Mouse (Mus musculus): Measurements from ENCODE around the gene Hmgcr. TPM values are rescaled to one million over a fixed set of nuclear protein-coding genes. Genes with fewer than 3 reads are reported as not detected.

The Hmgcr gene
- polyA plus RNA-seq, 1 experiment, result 128 TPM

GRCm38 (mm10) chr13:96684779-96685178 is 14.0 kb upstream of the Hmgcr start:
- TF ChIP-seq CTCF (IDR thresholded peaks at IDR 0.05; ENCODE audit: borderline replicate concordance, extremely low read depth, insufficient read depth, insufficient read length) (no peak), POLR2A (IDR thresholded peaks at IDR 0.05; ENCODE audit: borderline replicate concordance, extremely low read depth, insufficient read depth, insufficient read length, poor library complexity, severe bottlenecking) (no peak)
- DNase-seq (ENCODE audit: low read depth), result no peak

GRCm38 (mm10) chr13:96681088-96681620 is 10.4 kb upstream of the Hmgcr start:
- DNase-seq (ENCODE audit: low read depth), result no peak
- TF ChIP-seq CTCF (IDR thresholded peaks at IDR 0.05; ENCODE audit: borderline replicate concordance, extremely low read depth, insufficient read depth, insufficient read length) (no peak), POLR2A (IDR thresholded peaks at IDR 0.05; ENCODE audit: borderline replicate concordance, extremely low read depth, insufficient read depth, insufficient read length, poor library complexity, severe bottlenecking) (no peak)

- TF ChIP-seq CTCF (IDR thresholded peaks at IDR 0.05; ENCODE audit: borderline replicate concordance, extremely low read depth, insufficient read depth, insufficient read length) (no peak), POLR2A (IDR thresholded peaks at IDR 0.05; ENCODE audit: borderline replicate concordance, extremely low read depth, insufficient read depth, insufficient read length, poor library complexity, severe bottlenecking) (no peak)
- DNase-seq (ENCODE audit: low read depth), result no peak
Measured at GRCm38 (mm10) chr13:96680163-96681087, 9.7 kb upstream of the Hmgcr start.

GRCm38 (mm10) chr13:96678616-96679015 is 7.9 kb upstream of the Hmgcr start:
- TF ChIP-seq POLR2A (IDR thresholded peaks at IDR 0.05; ENCODE audit: borderline replicate concordance, extremely low read depth, insufficient read depth, insufficient read length, poor library complexity, severe bottlenecking) (no peak), CTCF (IDR thresholded peaks at IDR 0.05; ENCODE audit: borderline replicate concordance, extremely low read depth, insufficient read depth, insufficient read length) (no peak)
- DNase-seq (ENCODE audit: low read depth), result no peak

- DNase-seq (ENCODE audit: low read depth), result no peak
- TF ChIP-seq CTCF (IDR thresholded peaks at IDR 0.05; ENCODE audit: borderline replicate concordance, extremely low read depth, insufficient read depth, insufficient read length) (no peak), POLR2A (IDR thresholded peaks at IDR 0.05; ENCODE audit: borderline replicate concordance, extremely low read depth, insufficient read depth, insufficient read length, poor library complexity, severe bottlenecking) (no peak)
Measured at GRCm38 (mm10) chr13:96677071-96677470, 6.3 kb upstream of the Hmgcr start.

- TF ChIP-seq POLR2A (IDR thresholded peaks at IDR 0.05; ENCODE audit: borderline replicate concordance, extremely low read depth, insufficient read depth, insufficient read length, poor library complexity, severe bottlenecking) (no peak), CTCF (IDR thresholded peaks at IDR 0.05; ENCODE audit: borderline replicate concordance, extremely low read depth, insufficient read depth, insufficient read length) (no peak)
- DNase-seq (ENCODE audit: low read depth), result no peak
Measured at GRCm38 (mm10) chr13:96675756-96676155, 5.0 kb upstream of the Hmgcr start.

GRCm38 (mm10) chr13:96673817-96674216 is 3.1 kb upstream of the Hmgcr start:
- TF ChIP-seq POLR2A (IDR thresholded peaks at IDR 0.05; ENCODE audit: borderline replicate concordance, extremely low read depth, insufficient read depth, insufficient read length, poor library complexity, severe bottlenecking) (no peak), CTCF (IDR thresholded peaks at IDR 0.05; ENCODE audit: borderline replicate concordance, extremely low read depth, insufficient read depth, insufficient read length) (no peak)
- no peak for DNase-seq (ENCODE audit: low read depth)

GRCm38 (mm10) chr13:96672276-96672675 is 1.5 kb upstream of the Hmgcr start:
- DNase-seq (ENCODE audit: low read depth), result no peak
- no peak for TF ChIP-seq CTCF (IDR thresholded peaks at IDR 0.05; ENCODE audit: borderline replicate concordance, extremely low read depth, insufficient read depth, insufficient read length)
- TF ChIP-seq POLR2A (IDR thresholded peaks at IDR 0.05; ENCODE audit: borderline replicate concordance, extremely low read depth, insufficient read depth, insufficient read length, poor library complexity, severe bottlenecking), result no peak

GRCm38 (mm10) chr13:96671906-96672234 is 1.1 kb upstream of the Hmgcr start:
- DNase-seq (ENCODE audit: low read depth), result no peak
- TF ChIP-seq POLR2A (IDR thresholded peaks at IDR 0.05; ENCODE audit: borderline replicate concordance, extremely low read depth, insufficient read depth, insufficient read length, poor library complexity, severe bottlenecking), result no peak
- TF ChIP-seq CTCF (IDR thresholded peaks at IDR 0.05; ENCODE audit: borderline replicate concordance, extremely low read depth, insufficient read depth, insufficient read length), result no peak

GRCm38 (mm10) chr13:96671078-96671905 is 556 bp upstream of the Hmgcr start:
- TF ChIP-seq CTCF (IDR thresholded peaks at IDR 0.05; ENCODE audit: borderline replicate concordance, extremely low read depth, insufficient read depth, insufficient read length), result 0 out of 2 replicates have a peak, but pooled peaks have one; percentile 29
- peak; percentile 23; the same call in 1 of the 2 replicates for TF ChIP-seq POLR2A (IDR thresholded peaks at IDR 0.05; ENCODE audit: borderline replicate concordance, extremely low read depth, insufficient read depth, insufficient read length, poor library complexity, severe bottlenecking)
- no peak for DNase-seq (ENCODE audit: low read depth)

- DNase-seq (ENCODE audit: low read depth), result peak; percentile 31
- TF ChIP-seq CTCF (IDR thresholded peaks at IDR 0.05; ENCODE audit: borderline replicate concordance, extremely low read depth, insufficient read depth, insufficient read length) (no peak), POLR2A (IDR thresholded peaks at IDR 0.05; ENCODE audit: borderline replicate concordance, extremely low read depth, insufficient read depth, insufficient read length, poor library complexity, severe bottlenecking) (no peak)
Measured at GRCm38 (mm10) chr13:96670019-96670405, 724 bp downstream of the Hmgcr start.

Data from brain, embryonic 14.5 days (tissue).